Mouse (Mus musculus): ENCODE data around the gene Gm10961. TPM values are rescaled to one million over a fixed set of nuclear protein-coding genes. Genes with fewer than 3 reads are reported as not detected.
A peak's percentile ranks its signal among the peaks of the same experiment; 100 is the strongest.

The Gm10961 gene
- polyA plus RNA-seq (2015; fragmentation: Nextera tagmentation; extraction: Ambion mirVana) = not detected in 2 replicates

- no peaks in the 10 kb centered on the region for H3K9me3 ChIP-seq (replicated peaks)
- H3K27me3 ChIP-seq = no peaks in the 10 kb centered on the region
- H3K4me1 ChIP-seq = peaks cover 22% of the 10 kb centered on the region
- WGBS = 2% methylated on average over 47 of the region's 48 CpGs
- H3K27ac ChIP-seq = peak within 1 kb of the TSS; percentile 96
- peak; percentile 85 for ATAC-seq
- peaks cover 31% of the 10 kb centered on the region for H3K36me3 ChIP-seq (ENCODE audit: poor library complexity, severe bottlenecking)
- peak within 1 kb of the TSS; percentile 97 for H3K9ac ChIP-seq
- peak within 1 kb of the TSS; percentile 76 for H3K4me2 ChIP-seq
- peak within 1 kb of the TSS; percentile 73 for H3K4me3 ChIP-seq
These were observed at the start of gene Gm10961 for GRCm38 (mm10) chr3:107630682-107631522. Gene Gm10961, plus strand, starts transcription at chr3:107631322.

- 2% methylated on average over 18 of the region's 18 CpGs for WGBS
- Histone ChIP-seq H3K4me3 (peak overlapping the region; percentile 33), H3K4me2 (peak overlapping the region; percentile 57), H3K27ac (no peak overlapping the region), H3K4me1 (peaks cover 10% of the 10 kb centered on the region), H3K27me3 (peaks cover 98% of the 10 kb centered on the region), H3K9ac (no peak overlapping the region), H3K9me3 (replicated peaks) (no peaks in the 10 kb centered on the region), H3K36me3 (ENCODE audit: poor library complexity, severe bottlenecking) (no peaks in the 10 kb centered on the region)
- ATAC-seq = no peak
These were observed 48.8 kb upstream of the Gm10961 start for GRCm38 (mm10) chr3:107582130-107582874.

- Histone ChIP-seq H3K27ac (no peak overlapping the region), H3K36me3 (ENCODE audit: poor library complexity, severe bottlenecking) (no peaks in the 10 kb centered on the region), H3K4me2 (peak overlapping the region; percentile 57), H3K4me1 (peaks cover 10% of the 10 kb centered on the region), H3K9ac (peak overlapping the region; percentile 48; the same call in 1 of the 2 replicates), H3K9me3 (replicated peaks) (no peaks in the 10 kb centered on the region), H3K4me3 (peak overlapping the region; percentile 33), H3K27me3 (peaks cover 99% of the 10 kb centered on the region)
- no peak for ATAC-seq
- WGBS = under 1% methylated on average over 65 of the region's 65 CpGs
These were observed 48.0 kb upstream of the Gm10961 start for GRCm38 (mm10) chr3:107582875-107583767.

GRCm38 (mm10) chr3:107583893-107584292 lies 47.2 kb upstream of the Gm10961 start:
- H3K9me3 ChIP-seq (replicated peaks) = no peaks in the 10 kb centered on the region
- H3K4me2 ChIP-seq = no peak overlapping the region
- H3K9ac ChIP-seq = no peak overlapping the region
- peaks cover 10% of the 10 kb centered on the region for H3K4me1 ChIP-seq
- ATAC-seq = no peak
- H3K4me3 ChIP-seq = no peak overlapping the region
- H3K27me3 ChIP-seq = peaks cover 100% of the 10 kb centered on the region
- H3K36me3 ChIP-seq (ENCODE audit: poor library complexity, severe bottlenecking) = no peaks in the 10 kb centered on the region
- H3K27ac ChIP-seq = no peak overlapping the region
- WGBS = 4% methylated on average over 1 of the region's 1 CpGs

- Histone ChIP-seq H3K36me3 (ENCODE audit: poor library complexity, severe bottlenecking) (no peaks in the 10 kb centered on the region), H3K27me3 (peaks cover 93% of the 10 kb centered on the region), H3K27ac (no peak overlapping the region), H3K4me3 (no peak overlapping the region), H3K4me2 (no peak overlapping the region), H3K9ac (no peak overlapping the region), H3K9me3 (replicated peaks) (no peaks in the 10 kb centered on the region), H3K4me1 (peaks cover 10% of the 10 kb centered on the region)
- no peak for ATAC-seq
- WGBS = 71% methylated on average over 6 of the region's 6 CpGs
These were observed 44.6 kb upstream of the Gm10961 start for GRCm38 (mm10) chr3:107586504-107586903.

GRCm38 (mm10) chr3:107591612-107592011 lies 39.5 kb upstream of the Gm10961 start:
- H3K9ac ChIP-seq = no peak overlapping the region
- no peak overlapping the region for H3K27ac ChIP-seq
- no peaks in the 10 kb centered on the region for H3K36me3 ChIP-seq (ENCODE audit: poor library complexity, severe bottlenecking)
- peaks cover 91% of the 10 kb centered on the region for H3K27me3 ChIP-seq
- no peak overlapping the region for H3K4me3 ChIP-seq
- no peaks in the 10 kb centered on the region for H3K9me3 ChIP-seq (replicated peaks)
- WGBS = 79% methylated on average over 1 of the region's 1 CpGs
- H3K4me2 ChIP-seq = no peak overlapping the region
- H3K4me1 ChIP-seq = peaks cover 18% of the 10 kb centered on the region
- no peak for ATAC-seq

- no peaks in the 10 kb centered on the region for H3K36me3 ChIP-seq (ENCODE audit: poor library complexity, severe bottlenecking)
- no peak overlapping the region for H3K4me2 ChIP-seq
- H3K27ac ChIP-seq = no peak overlapping the region
- H3K9me3 ChIP-seq (replicated peaks) = no peaks in the 10 kb centered on the region
- peaks cover 25% of the 10 kb centered on the region for H3K4me1 ChIP-seq
- 56% methylated on average over 2 of the region's 2 CpGs for WGBS
- no peak for ATAC-seq
- H3K4me3 ChIP-seq = no peak overlapping the region
- H3K9ac ChIP-seq = no peak overlapping the region
- peaks cover 87% of the 10 kb centered on the region for H3K27me3 ChIP-seq
These were observed 37.5 kb upstream of the Gm10961 start for GRCm38 (mm10) chr3:107593632-107594031.

- peak within 1 kb of the TSS; percentile 37 for H3K4me3 ChIP-seq
- H3K27me3 ChIP-seq = peaks cover 87% of the 10 kb centered on the region
- H3K9me3 ChIP-seq (replicated peaks) = no peaks in the 10 kb centered on the region
- H3K9ac ChIP-seq = peak within 1 kb of the TSS; percentile 56
- H3K36me3 ChIP-seq (ENCODE audit: poor library complexity, severe bottlenecking) = no peaks in the 10 kb centered on the region
- no peak within 1 kb of the TSS for H3K27ac ChIP-seq
- peak within 1 kb of the TSS; percentile 68 for H3K4me2 ChIP-seq
- ATAC-seq = peak; percentile 7; the same call in 1 of the 2 replicates
- 1% methylated on average over 39 of the region's 46 CpGs for WGBS
- peaks cover 25% of the 10 kb centered on the region for H3K4me1 ChIP-seq
These were observed 36.4 kb upstream of the Gm10961 start, which contains the start of gene Alx3 for GRCm38 (mm10) chr3:107594662-107595263. Gene Alx3, plus strand, starts transcription at chr3:107595031.

GRCm38 (mm10) chr3:107595264-107595937 lies 35.7 kb upstream of the Gm10961 start:
- Histone ChIP-seq H3K27me3 (peaks cover 89% of the 10 kb centered on the region), H3K4me1 (peaks cover 25% of the 10 kb centered on the region), H3K9ac (peak overlapping the region; percentile 56), H3K36me3 (ENCODE audit: poor library complexity, severe bottlenecking) (no peaks in the 10 kb centered on the region), H3K4me2 (peak overlapping the region; percentile 68), H3K4me3 (peak overlapping the region; percentile 37), H3K9me3 (replicated peaks) (no peaks in the 10 kb centered on the region), H3K27ac (no peak overlapping the region)
- WGBS = under 1% methylated on average over 50 of the region's 50 CpGs
- ATAC-seq = peak; percentile 30; the same call in 1 of the 2 replicates

- Histone ChIP-seq H3K9ac (peak overlapping the region; percentile 56; the same call in 1 of the 2 replicates), H3K36me3 (ENCODE audit: poor library complexity, severe bottlenecking) (no peaks in the 10 kb centered on the region), H3K27ac (no peak overlapping the region), H3K4me3 (peak overlapping the region; percentile 37), H3K27me3 (peaks cover 95% of the 10 kb centered on the region), H3K4me2 (peak overlapping the region; percentile 68), H3K9me3 (replicated peaks) (no peaks in the 10 kb centered on the region), H3K4me1 (peaks cover 25% of the 10 kb centered on the region)
- ATAC-seq = peak; percentile 33; the same call in 1 of the 2 replicates
- WGBS = under 1% methylated on average over 34 of the region's 34 CpGs
These were observed 35.1 kb upstream of the Gm10961 start for GRCm38 (mm10) chr3:107595938-107596461.

Data from forebrain, embryonic 13.5 days (tissue).